Mouse (Mus musculus) ES-E14 (cell line): Measurements from ENCODE around the gene Gmpr2. TPM values are rescaled to one million over a fixed set of nuclear protein-coding genes. Genes with fewer than 3 reads are reported as not detected.

ENCODE experiments used
- DNase-seq: peaks from one replicate; pipeline ENCODE4 v3.0.0-alpha.2; 2013; ENCODE audit warnings: low read depth, low spot score
- H3K27ac ChIP-seq: 2 replicates; pipeline ENCODE4 v1.5.1; 2012; ENCODE audit warnings: low read depth, mild to moderate bottlenecking, low read length, moderate library complexity, mixed read lengths; ENCODE audit not compliant: poor library complexity, insufficient read depth, severe bottlenecking
- H3K36me3 ChIP-seq: 2 replicates; pipeline ENCODE4 v1.6.1; 2012; ENCODE audit warnings: mild to moderate bottlenecking, low read length, moderate library complexity, mixed read lengths; ENCODE audit not compliant: control insufficient read depth, poor library complexity, insufficient read depth, severe bottlenecking
- H3K4me1 ChIP-seq, 2 experiments: fragments of 150-350 bp in 1 of 2; sonication (generic) in 1 of 2; 2 replicates each; pipeline ENCODE4 v1.6.1; 2012; ENCODE audit warnings: low read length in 2 of 2, mild to moderate bottlenecking in 1 of 2, mixed read lengths in 1 of 2; ENCODE audit not compliant: control insufficient read depth in 2 of 2, insufficient read depth in 2 of 2, poor library complexity in 1 of 2
- H3K4me3 ChIP-seq, 2 experiments: fragments of 150-350 bp in 1 of 2; sonication (generic) in 1 of 2; 2 replicates each; pipeline ENCODE4 v1.5.1; 2012; ENCODE audit warnings: low read length in 2 of 2, low read depth in 1 of 2, mild to moderate bottlenecking in 1 of 2, mixed read lengths in 1 of 2; ENCODE audit not compliant: insufficient read depth in 1 of 2, poor library complexity in 1 of 2, severe bottlenecking in 1 of 2
- H3K9ac ChIP-seq: 2 replicates; pipeline ENCODE4 v1.6.1; 2012; ENCODE audit warnings: low read depth, mild to moderate bottlenecking, low read length, mixed read lengths; ENCODE audit not compliant: poor library complexity, insufficient read depth, severe bottlenecking
- H3K9me3 ChIP-seq: fragments of 150-350 bp; sonication (generic); 2 replicates; pipeline ENCODE4 v1.6.1; 2012; ENCODE audit warnings: low read depth, mild to moderate bottlenecking, low read length; ENCODE audit not compliant: control insufficient read depth, insufficient read depth
- CHD2 ChIP-seq: IDR thresholded peaks from 2 replicates; pipeline ENCODE4 v1.6.1; 2014; ENCODE audit warnings: mild to moderate bottlenecking, low read depth, low read length, inconsistent platforms
- HCFC1 ChIP-seq: IDR thresholded peaks from 2 replicates; pipeline ENCODE4 v1.6.1; 2012; ENCODE audit warnings: low read length, inconsistent platforms, borderline replicate concordance; ENCODE audit not compliant: insufficient read depth
- MAFK ChIP-seq: IDR thresholded peaks from 2 replicates; pipeline ENCODE4 v1.6.1; 2014; ENCODE audit warnings: mild to moderate bottlenecking, low read depth, low read length, inconsistent platforms; ENCODE audit not compliant: insufficient read depth
- ZC3H11A ChIP-seq: IDR thresholded peaks from 2 replicates; pipeline ENCODE4 v1.6.1; 2012; ENCODE audit warnings: low read depth, mild to moderate bottlenecking, inconsistent platforms, low read length, borderline replicate concordance
- ZNF384 ChIP-seq: IDR thresholded peaks from 2 replicates; pipeline ENCODE4 v1.6.1; 2012; ENCODE audit warnings: low read depth, low read length, inconsistent platforms
- in situ Hi-C, 2 experiments: fragments of 600-800 bp; cut with MboI; formaldehyde crosslinking; loops; one replicate each; pipeline ENCODE4 v1.15.1; 2025; ENCODE audit warnings: low sequenced_read_pairs in 2 of 2, inconsistent platforms in 1 of 2; ENCODE audit not compliant: unreplicated experiment in 2 of 2
- total RNA-seq: library from RNA; depleted of rRNA; stranded (reverse); fragments of 300-350 nt; gene quantifications from 2 replicates; pipeline ENCODE4 v1.2.3, GENCODE M21; 2012

Gmpr2 gene
- total RNA-seq, 1 experiment = 15.3 TPM

DNA sequence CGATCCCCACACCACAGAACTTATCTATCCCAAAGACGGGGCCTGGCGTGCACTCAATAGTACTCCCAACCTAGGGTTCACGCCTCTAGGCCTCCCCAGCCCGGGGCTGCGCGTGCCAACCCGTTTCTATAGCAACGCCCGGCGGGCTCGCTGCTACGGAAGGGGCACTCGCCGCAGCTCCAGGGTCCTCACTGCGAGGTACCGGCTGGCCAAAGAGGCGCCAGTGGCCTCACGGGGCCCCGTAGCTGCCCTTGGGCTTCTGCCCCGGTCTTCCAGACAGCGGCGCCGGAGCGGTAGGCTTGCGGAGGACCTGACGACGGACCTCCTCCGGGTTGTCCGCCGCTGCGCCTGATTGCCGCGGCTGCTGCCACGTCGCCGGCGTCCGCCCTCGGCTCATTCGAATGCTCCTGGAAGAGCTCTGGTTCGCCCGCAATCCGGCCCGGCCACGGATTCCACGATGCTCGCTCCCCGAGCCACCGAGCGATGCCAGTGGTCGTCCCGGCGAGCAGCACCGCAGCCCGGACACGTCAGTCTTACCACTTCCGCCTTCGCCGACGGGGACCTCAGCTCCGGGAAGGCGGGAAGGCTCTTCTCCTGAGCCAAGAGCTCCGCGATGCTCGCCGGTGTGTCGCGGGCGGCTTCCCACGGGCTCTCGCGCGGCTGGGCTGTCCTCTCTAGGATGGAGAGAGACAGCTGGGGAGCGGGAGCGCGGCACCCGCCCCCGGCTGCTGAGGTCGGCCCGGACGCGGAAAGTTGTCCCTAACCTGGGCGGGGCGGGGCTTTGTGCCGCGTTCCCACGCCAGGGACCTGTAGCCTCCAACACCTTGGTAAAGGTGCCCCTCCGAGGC lies 28.5 kb upstream of the Gmpr2 start, which contains the start of gene Tm9sf1:
Tm9sf1 (minus strand) TSS at position 747 of the 848 bp plus-strand sequence.
- peak within 1 kb of the TSS; percentile 40; the same call in 1 of the 2 replicates for H3K27ac ChIP-seq
- in situ Hi-C loops = no loop called here
- TF ChIP-seq ZNF384 (no peak), HCFC1 (peak; percentile 60), MAFK (no peak), CHD2 (no peak), ZC3H11A (no peak)
- peaks cover 15% of the 10 kb centered on the region for H3K36me3 ChIP-seq
- peak within 1 kb of the TSS; percentile 92 to 95 for H3K4me3 ChIP-seq
- H3K9ac ChIP-seq = peak within 1 kb of the TSS; percentile 84
- H3K4me1 ChIP-seq = peaks cover 3 to 6% of the 10 kb centered on the region in 2 experiments; a peak in 1 of 4 replicates
- H3K9me3 ChIP-seq = no peaks in the 10 kb centered on the region
- peak; percentile 49 for DNase-seq

GRCm38 (mm10) chr14:55644261-55644888 lies 27.4 kb upstream of the Gmpr2 start:
- Histone ChIP-seq H3K36me3 (peaks cover 11% of the 10 kb centered on the region), H3K9ac (peak overlapping the region; percentile 45), H3K9me3 (no peaks in the 10 kb centered on the region), H3K27ac (no peak overlapping the region), H3K4me1 (peaks cover 3 to 6% of the 10 kb centered on the region in 2 experiments; a peak in 1 of 4 replicates), H3K4me3 (peak overlapping the region; percentile 92 to 95)
- TF ChIP-seq HCFC1 = no peak
- no peak for TF ChIP-seq MAFK
- TF ChIP-seq ZC3H11A = no peak
- no peak for TF ChIP-seq ZNF384
- no peak for TF ChIP-seq CHD2
- in situ Hi-C loops = no loop called here
- DNase-seq = no peak

GRCm38 (mm10) chr14:55649884-55650283 lies 21.9 kb upstream of the Gmpr2 start, which contains the start of gene Tssk4:
Gene Tssk4, plus strand, starts transcription at chr14:55650184.
- Histone ChIP-seq H3K9me3 (no peaks in the 10 kb centered on the region), H3K9ac (no peak within 1 kb of the TSS), H3K4me3 (no peak within 1 kb of the TSS), H3K4me1 (peaks cover under 1 to 6% of the 10 kb centered on the region in 2 experiments; a peak in 1 of 4 replicates), H3K36me3 (no peaks in the 10 kb centered on the region), H3K27ac (no peak within 1 kb of the TSS)
- in situ Hi-C loops = no loop called here
- no peak for DNase-seq
- TF ChIP-seq CHD2 (no peak), MAFK (no peak), ZNF384 (no peak), HCFC1 (no peak), ZC3H11A (no peak)

DNA sequence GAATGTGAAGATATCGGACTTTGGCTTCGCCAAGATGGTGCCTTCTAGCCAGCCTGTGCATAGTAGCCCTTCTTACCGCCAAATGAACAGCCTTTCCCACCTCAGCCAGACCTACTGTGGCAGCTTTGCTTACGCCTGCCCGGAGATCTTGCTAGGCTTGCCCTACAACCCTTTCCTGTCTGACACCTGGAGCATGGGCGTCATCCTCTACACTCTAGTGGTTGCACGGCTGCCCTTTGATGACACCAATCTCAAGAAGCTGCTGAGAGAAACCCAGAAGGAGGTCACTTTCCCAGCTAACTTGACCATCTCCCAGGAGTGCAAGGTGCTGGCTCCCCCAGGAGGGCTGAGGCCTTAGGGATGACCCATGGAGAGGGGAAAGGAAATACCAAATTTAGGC lies 20.2 kb upstream of the Gmpr2 start:
- DNase-seq = no peak
- no peak overlapping the region for H3K4me3 ChIP-seq
- in situ Hi-C loops = no loop called here
- no peak overlapping the region for H3K9ac ChIP-seq
- no peak overlapping the region for H3K27ac ChIP-seq
- no peaks in the 10 kb centered on the region for H3K9me3 ChIP-seq
- no peak for TF ChIP-seq HCFC1
- TF ChIP-seq ZNF384 = no peak
- TF ChIP-seq CHD2 = no peak
- no peak for TF ChIP-seq ZC3H11A
- no peak for TF ChIP-seq MAFK
- H3K36me3 ChIP-seq = no peaks in the 10 kb centered on the region
- peaks cover 0 to under 1% of the 10 kb centered on the region in 2 experiments; a peak in 1 of 4 replicates for H3K4me1 ChIP-seq
